Mouse (Mus musculus) cerebellum, adult 2 months (tissue): ENCODE measurements around the gene E2f3.
A peak's percentile ranks its signal among the peaks of the same experiment; 100 is the strongest.

Source experiments
- CTCF ChIP-seq: fragments of 200-500 bp; IDR thresholded peaks from 2 replicates; pipeline ENCODE4 v1.5.1; 2011; ENCODE audit warnings: low read depth, mild to moderate bottlenecking, control low read depth, low read length, moderate library complexity, borderline replicate concordance; ENCODE audit not compliant: insufficient read depth
- POLR2A ChIP-seq: fragments of 200-500 bp; IDR thresholded peaks from 2 replicates; pipeline ENCODE4 v1.6.1; 2011; ENCODE audit warnings: low read length, control low read depth, borderline replicate concordance; ENCODE audit not compliant: insufficient read depth

DNA sequence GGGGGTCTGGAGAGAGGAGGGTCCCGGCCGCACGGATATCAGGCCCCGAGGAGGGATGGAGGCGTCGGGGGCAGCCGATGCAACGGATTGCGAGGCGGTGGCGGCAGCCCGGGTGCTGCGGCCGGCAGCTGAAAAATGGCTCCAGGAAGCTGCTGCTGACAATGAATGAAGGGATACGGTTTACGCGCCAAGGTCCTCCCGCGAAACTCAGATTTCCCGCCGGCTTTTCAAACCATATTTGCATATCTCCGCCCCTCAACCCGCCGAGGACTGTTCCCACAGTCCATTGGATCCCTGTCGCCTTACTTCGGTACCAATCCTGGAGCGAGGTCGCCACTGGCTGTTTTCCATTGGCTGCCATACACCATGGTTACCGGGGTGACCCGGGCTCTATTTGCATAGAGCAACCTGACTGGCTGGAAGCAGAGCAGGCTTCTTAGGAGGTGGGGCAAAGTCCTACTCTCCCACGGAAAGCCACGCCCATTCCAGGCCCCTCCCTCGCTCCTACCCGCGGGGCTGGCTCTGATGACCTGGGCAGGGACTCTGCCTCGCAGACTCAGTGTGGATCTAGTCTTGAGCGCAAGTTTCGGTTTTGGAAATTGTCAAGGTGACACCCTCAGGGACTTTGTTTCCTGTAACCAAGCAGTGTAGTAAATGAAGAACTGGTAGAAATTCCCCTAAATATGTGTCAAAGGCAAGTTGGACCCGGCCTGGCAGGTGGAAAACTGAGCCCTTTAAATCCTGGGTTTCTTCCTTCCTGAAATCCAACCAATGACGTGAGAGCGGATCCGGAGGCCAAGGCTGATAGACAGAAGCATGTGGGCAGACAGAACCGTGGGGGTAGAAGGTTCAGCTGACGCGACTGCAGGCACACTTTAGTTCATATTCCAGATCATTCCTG lies at the start of gene E2f3:
- no peak for TF ChIP-seq CTCF
- 0 out of 2 replicates have a peak, but pooled peaks have one; percentile 18 for TF ChIP-seq POLR2A
